Mouse (Mus musculus) neural tube, embryonic 10.5 days (tissue): Measurements from ENCODE around the gene Gtpbp1.

Source experiments
- DNase-seq: peaks from one replicate; pipeline ENCODE4 v3.0.0-alpha.2; 2017; ENCODE audit warnings: low spot score; ENCODE audit errors: extremely low spot score

Gtpbp1 gene

DNA sequence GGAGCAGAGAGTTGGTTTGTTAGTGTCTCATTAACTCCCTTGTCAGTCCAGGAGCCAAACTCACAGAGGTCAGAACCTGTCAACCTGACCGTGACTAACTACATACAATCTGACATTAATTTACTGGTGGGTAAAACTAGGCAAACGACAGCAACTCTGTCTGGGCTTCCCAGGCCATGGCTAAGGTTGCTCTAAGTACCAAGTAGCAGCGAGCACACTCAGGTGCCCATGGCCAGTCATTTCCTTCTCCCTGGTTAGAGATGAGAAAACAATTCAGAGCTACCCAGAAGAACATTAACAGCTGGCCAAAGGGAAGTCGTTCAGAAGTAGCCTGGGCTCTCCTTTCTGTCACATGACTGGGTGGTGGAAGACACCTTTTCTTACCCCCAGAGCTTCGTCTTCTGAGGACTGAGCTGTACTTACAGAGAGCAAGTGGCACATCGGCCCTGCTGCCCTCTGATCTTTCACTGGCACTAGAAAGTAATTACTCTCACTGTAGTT, 5.5 kb upstream of the Gtpbp1 start:
- no peak for DNase-seq

DNA sequence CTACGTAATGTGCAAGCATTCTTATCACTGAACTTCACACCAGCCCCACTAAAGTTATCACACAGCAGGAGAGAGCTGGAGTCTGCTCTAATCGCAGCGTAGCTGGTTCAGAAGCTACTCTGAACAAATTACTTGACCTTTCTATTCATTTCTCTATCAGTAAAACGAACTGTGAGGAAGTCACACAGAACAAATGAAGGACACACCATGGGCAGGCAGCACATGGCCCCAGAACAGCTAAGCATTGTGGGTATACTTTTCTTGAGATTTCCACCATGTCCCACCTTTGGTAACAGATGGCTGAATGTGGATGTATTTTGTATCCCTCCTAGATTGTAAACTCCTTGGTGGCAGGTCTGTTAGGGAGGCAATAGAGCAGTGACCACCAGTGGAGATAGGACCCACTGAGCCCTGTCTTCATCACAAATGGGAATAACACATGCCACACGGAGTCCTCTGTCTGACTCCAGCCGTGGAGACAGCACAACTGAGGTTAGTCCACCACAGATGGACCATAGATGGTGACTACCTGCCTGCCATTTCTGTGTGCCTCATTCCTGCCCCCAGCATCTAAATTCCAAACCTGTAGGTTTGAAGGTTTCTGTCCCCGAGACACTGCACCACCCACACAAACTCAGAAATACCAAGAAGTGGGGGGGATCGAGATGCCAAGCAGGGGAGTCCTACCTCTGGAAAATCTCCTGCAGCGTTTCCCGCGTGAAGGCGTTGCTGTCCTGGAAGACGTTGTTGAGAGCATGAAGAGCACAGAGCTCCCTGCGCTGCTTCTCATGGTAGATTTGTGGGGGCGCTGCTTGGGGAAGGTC, 4.4 kb upstream of the Gtpbp1 start:
- DNase-seq = no peak

DNA sequence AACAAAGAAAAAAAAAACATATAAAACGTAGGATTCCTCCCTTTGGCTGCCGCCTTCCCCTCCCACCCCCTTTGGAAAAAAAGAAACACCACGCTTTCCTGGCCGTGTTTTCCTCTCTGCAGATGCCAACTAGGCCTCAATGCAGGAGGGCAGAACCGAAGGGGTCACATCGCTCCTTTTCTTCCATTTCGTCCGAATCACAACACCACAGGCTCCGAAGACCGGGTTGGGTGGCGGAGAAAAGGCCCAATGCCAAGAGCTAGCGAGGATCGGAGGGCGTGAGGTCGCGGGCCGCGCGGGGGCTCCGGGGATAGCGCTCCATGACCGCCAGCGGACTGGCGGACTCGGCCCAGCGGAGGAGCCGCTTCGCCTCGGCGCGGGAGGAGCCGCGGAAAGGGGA, 3.5 kb upstream of the Gtpbp1 start:
- peak; percentile 79 for DNase-seq

DNA sequence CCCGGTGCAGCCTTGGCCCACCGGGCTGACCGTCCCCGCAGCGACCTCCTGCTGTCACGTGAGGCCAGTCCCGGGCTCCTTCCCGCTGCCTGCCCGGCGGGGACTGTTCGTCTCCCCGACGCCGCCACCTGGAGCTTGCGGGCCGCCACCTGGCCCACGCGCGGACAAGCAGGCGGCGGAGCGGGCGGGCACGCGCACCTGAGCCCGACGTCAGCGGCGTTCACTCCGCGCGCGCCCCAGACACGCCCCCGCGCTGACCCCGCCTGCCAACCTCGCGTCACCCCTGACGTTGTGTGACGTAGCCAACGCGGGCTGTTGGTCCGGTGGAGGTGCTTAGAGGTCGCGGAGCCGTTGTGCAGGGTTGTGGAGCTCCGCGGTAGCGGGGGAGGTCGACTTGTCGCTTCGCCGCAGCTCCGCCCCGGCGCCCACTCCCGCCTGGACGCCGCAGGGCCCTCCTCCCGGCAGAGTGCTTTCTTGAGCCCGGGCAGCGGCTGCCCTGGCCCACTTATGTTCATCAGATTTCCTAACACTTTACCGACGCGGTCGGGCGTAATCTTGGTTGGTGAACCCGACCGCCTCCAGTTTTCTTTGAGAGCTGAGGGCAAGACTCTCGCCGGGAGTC, 2.9 kb upstream of the Gtpbp1 start, which contains the start of gene Josd1:
Gene Josd1, minus strand, starts transcription at position 274 of the 622 bp plus-strand sequence.
- DNase-seq = peak; percentile 98

DNA sequence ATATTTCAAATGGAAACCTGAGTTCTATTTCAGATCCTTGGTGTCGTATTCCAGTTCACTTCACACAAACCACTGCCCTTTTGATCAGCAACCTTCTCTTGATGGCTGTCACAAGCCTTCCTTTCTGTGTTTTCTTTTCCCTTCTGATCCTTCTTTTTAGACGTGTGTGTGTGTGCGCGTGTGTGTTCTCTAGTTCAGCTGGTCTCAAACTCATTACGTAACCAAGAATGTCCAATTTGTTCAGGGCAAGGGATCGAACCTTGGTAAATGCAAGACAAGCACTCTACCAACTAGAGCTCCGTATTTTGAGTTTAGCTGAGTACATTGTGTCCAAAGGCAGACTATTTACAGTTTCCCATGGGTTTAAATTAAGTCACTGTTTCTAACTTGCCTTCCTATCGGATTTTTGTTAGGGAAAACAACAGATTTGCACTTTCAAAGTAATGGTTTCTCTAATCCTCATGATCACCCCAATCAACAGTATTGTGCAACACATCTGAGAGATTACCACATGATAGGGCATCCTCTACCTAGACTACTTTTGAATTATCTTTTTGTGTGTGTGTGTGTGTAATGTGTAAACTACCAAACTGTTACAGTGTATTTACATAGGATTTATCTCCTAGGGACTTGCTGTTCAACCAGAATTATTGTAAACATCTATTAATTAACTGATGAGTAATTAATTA, 2.2 kb upstream of the Gtpbp1 start:
- DNase-seq = no peak

DNA sequence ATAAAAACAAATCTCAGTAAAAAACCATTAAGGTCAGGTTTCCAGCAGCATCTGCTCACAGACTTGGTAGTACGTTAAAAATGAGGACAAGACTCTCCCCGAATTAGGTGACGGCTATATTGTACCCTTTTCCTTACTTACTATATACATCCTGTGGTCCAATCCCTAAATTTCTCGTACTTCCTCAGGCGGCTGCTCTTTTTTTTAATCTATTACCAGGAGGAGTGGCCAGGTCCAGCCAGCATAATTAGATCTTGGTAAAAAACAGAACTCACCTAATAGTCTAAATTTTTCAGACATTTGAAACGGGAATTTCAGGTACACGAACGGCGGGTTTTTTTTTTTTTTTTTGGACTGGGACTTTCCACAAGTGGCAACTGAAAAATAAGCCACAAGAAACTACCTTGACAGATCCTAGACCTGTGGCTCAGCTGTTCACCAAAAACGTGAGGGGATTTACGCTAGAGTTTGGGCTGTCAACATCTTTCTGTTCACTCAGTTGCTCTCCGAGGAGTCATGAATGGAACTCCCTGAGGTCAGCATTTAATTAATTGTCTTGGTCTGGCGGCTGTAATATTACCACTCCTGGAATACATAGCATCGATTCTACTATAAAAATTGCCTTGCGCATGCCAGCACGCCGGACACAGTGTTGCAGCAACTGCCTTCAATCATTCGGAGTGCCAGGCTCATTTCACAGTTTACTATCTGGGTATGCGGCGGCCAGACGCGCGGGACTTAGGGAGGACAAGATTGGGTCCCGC, 801 bp upstream of the Gtpbp1 start:
- no peak for DNase-seq

DNA sequence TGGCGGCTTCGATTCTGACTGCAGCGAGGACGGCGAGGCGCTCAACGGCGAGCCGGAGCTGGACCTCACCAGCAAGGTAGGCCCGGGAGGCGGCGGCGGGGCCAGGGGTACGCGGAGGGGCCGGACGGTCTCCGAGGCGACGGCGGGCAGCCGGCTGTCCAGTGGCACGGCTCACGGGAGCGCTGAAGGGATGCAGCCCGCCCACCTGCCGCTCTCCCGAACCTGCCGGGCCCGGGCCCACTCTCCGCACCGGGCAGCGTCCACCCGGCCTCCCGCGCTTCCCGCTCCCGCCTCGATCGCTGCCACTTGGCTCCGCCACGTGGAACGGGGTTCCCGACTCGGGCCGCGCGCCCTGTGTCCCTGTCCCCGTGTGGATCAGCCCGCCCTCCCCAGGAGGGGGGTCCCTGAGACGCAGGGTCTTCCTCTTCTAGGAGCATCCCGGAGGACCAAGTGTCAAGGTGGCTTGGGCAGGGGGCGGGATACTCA, 421 bp downstream of the Gtpbp1 start:
- no peak for DNase-seq

DNA sequence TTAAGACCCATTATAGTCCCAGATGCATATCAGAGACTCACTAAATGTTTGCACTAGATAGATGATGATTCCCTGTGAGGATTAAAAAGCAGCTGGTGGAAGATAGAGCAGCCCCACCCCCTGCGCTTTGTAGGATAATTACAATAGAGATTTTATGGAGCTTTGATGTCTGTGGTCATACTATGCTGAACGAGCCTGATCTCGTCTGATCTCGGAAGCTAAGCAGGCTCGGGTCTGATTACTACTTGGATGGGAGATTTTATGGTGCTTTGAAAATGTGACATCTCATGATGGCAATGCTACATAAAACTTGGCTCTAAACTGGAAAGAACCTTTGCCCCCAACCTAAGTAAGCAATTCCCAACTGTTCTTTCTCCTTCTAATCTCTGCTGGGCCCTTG, 1.7 kb downstream of the Gtpbp1 start:
- DNase-seq = no peak

DNA sequence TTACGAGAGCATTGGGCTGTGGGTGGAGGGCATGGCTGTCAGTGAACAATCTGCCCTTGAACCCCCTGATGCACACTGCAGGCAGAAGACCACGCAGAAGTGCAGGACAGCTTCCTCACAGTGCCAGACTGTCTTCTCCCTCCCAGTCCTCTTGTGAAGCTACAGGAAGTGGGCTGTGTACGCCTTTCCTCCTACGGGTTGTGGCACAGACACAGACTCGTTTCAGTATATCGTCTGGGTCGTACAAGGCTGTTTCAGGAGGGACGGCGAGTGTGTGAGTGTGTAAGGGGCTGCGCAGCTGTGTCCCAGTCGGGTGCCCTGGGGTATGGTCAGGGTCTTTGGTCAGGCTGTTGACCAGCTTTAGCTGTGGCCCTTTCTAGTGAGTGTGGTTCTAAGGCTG, 3.1 kb downstream of the Gtpbp1 start:
- DNase-seq = no peak

DNA sequence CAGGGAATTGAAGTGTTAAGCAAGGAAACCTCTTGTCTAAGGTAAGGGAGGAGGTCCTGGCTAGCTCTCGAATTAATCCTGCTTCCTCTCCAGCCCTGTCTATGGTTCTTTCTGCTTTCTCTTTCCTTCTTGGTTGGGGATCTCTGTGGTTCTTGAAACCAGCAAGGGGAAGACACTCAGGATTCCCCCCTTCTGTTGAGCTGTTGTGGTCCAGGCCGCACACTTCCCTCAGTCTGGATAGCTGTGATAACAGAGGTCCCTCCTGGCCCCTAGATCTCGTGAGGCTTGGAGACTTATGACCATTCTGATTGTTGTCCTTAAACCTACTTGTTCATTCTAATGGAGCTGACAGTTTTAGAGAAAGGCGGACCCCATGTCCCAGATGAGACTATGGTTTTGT, 3.9 kb downstream of the Gtpbp1 start:
- DNase-seq = no peak

DNA sequence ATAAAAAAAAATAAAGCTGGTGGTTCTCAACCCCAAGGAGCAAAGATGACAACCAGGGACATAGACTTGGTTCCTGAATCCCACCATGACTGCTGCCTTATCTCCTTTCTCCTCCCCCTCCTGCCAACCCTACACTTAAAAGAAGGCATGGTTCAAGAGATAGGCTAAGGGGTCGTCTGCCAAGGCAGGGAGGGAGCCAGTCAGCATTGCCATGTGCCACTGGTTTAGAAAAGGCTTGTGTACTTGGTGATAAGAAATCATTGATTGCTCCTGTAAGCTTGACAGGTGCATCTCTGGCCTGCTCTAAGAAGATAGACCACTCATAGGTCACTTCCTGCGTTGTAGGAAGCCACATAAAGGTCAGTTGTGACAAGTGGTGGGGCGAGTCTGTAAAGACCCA, 4.9 kb downstream of the Gtpbp1 start:
- no peak for DNase-seq

DNA sequence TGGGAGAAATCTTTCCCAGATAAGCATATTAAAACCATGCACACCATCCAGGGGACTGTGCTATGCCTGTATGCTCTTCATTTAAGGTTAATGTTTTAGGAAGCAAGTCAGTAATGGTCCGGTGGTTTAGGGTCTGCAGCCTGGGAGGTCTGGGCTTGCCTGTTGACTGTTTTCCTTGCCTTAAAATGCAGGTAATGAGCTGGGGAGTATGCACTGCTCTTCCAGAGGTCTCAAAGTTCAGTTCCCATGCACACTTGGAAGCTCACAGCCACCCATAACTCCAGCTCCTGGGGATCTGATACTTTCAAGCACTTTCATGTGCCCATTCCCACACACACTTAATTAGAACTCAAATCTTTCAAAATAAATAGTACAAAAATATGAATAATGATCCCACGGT, 5.9 kb downstream of the Gtpbp1 start:
- no peak for DNase-seq

DNA sequence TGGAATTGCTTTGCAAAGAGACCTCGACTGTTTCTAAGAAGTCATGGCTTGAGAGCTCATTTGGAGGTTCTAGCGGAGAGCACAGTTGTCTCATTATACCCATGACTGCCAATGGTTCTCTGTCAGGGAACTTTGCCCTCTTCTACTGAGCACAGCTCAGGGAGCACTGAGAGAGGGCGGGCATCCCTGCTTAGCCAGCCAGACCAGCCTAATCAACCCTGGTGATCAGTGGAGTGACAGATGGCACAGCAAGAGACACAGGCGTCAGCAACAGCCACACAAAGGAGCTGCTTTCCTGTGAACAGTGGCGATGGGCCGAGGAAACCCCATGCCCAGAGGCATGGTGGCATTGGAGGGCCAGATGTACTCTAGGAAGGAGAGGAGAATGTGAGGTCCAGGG, 6.4 kb downstream of the Gtpbp1 start:
- no peak for DNase-seq

DNA sequence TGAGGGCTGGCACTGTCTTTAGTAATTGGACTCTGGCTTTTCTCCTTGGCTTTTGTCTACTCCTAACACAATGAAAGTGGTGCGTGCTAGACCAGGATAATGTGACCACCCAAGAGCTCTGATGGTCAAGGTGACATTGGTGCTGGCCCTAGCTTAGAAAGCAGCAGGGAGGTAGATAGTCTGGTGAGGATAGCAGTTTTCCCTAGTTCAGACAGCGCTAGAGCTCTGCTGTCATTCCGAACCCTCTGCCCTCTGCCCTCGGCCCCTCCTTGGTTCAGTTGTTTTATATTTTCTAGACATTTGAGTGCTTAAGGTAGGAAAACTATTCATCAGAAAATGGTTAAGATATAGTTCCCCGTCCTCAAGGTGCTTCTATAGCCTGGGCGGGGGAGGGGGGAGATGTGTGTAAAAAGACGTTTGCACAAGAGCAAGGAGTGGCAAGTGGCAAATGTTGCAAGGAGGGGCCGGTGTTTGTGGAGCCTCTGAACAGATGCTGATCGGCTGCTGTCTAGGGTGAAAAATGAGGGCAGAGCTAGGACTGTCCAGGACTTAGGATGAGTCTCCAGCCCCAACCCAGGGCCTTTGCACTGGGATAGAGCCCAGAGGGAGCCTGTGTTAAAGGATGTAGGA, 7.0 kb downstream of the Gtpbp1 start:
- no peak for DNase-seq

DNA sequence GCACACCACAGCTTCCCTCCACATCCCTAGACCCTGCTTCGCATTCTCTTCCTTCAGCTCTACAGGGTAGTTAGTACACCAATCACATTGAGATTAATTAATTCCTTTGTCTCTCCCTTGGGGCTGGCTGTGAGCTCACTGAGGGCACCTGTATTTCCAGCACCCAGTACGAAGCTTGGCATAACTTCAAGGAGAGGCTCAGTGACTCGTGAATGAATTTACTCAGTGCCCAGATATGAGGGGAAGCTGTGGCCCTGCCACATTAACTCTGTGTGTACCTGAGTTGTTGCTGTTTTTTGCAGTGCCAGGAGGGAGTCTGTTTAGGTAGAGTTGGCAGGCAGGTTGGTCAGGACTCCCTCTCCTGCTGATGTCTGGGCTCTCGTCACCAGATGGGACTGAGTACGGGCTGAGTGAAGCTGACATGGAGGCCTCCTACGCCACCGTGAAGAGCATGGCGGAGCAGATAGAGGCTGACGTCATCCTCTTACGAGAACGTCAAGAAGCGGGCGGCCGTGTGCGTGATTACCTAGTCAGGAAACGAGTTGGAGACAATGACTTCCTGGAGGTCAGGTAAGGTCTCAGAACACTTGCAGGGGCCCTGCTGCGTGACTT, 16.1 kb downstream of the Gtpbp1 start:
- DNase-seq = no peak

DNA sequence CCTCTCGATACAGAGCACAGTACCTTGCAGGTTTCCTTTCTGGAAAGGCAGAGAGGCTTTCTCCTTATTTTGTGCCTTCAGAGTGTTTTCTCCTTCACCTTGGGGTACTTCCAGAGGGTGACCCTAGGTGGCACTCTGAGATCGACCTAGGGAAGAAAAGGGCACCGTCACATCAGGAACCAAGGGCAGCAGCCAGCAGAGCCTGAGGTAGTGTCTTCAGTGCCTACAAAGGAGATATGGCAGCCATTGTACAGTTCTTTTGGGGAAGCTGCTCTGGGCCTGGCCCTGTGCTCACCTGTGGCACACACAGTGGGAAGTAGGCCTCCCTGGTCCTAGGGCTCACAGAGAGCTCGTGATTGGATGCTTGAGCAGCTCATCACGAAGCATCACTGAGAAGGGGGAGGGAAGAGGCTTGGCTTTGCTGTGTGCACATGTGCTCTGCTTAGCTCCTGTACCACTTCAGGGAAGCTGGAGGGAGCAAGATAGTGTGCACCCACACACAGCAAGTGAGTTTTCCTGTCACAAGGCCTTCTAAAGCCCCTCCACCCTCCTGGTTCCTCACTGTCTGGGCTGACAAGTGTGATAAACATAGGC, 17.7 kb downstream of the Gtpbp1 start:
- no peak for DNase-seq

DNA sequence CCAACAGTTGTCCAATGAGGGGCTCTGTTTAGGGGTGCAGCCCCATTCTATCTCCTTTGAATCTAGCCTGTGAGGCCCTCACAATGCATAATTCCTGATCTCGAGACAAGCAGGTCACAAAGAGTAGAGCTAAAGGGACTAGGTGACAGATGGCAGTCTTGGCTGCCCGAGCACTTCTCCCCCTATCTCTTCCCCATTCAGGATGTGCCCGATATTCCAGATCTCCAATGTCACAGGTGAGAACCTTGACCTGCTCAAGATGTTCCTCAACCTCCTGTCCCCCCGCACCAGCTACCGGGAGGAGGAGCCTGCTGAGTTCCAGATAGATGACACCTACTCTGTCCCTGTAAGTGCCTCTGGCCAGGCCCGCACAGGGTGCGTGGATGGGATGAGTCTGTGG, 25.0 kb downstream of the Gtpbp1 start:
- DNase-seq = no peak

DNA sequence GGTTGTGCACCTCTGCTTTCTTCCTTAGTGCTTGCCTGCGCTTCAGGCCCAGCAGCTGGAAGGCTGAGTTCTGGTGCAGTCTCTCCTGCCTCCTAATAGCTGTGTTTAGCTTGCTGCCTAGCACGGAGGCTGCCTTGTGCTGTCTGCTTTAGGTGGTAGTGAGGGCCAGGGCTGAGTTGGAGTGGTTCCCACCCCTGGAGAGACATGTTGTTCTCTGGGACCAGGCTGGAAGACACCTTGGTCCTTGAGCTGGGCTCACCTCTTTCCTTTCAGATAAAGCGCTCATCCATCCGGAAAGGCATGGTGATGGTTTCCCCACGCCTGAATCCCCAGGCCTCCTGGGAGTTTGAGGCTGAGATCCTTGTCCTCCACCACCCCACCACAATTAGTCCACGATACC, 26.1 kb downstream of the Gtpbp1 start:
- no peak for DNase-seq

DNA sequence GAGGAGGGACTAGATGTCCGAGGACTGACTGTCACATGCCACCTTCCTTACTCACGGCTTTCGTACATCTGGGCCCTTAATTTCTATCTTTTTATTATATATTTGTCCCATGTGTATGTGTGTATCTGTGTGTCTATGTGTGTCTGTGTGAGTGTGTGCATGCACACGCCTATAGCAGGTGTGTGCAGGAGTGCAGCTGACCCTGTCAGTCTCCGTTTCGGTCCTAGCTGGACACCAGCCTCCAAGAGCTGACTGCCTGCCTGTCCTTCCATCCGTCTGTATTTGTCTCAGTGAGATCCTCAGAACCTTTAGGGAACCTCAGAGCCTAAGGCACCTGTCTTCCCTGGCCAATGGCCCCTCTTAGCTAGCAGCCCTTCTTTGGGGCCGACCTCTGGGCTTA, 29.6 kb downstream of the Gtpbp1 start:
- DNase-seq = no peak

DNA sequence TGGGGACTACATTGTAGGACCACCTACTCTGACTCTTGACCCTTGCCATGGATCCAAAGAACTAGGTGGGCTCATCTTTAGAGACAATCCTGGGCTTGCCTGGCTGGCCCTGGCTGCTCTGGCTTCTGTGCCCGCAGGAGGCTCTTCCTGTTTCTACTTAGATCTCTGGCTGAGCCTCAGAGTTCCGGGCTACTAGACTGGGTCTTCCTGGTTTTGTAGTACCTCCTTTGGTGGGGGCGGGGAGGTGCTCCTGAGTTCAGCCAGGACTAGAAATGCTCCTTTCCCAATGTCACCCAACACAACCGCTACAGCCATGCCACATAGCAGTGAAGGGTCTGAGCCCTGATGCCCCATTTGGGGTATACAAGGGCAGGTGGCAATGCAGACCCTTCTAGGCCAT, 30.2 kb downstream of the Gtpbp1 start:
- DNase-seq = no peak
